Mouse (Mus musculus) spleen, postnatal 10 days (tissue): ENCODE measurements around the gene Olfr1101.

Source experiments
- DNase-seq, 2 experiments: peaks; one replicate each; pipeline ENCODE4 v3.0.0; 2021 to 2022; ENCODE audit warnings: low spot score in 2 of 2

Olfr1101 gene

GRCm38 (mm10) chr2:86991121-86991520, at the start of gene Olfr1101:
TSS of gene Olfr1101 (minus strand) at chr2:86991221.
- DNase-seq: no peak

- DNase-seq: no peak
These were observed 45.4 kb upstream of the Olfr1101 start, which contains the start of gene Olfr1105 for GRCm38 (mm10) chr2:87036431-87036830. TSS of gene Olfr1105 (minus strand) at chr2:87036531.

GRCm38 (mm10) chr2:87026980-87027379, 36.0 kb upstream of the Olfr1101 start, which contains the start of gene Olfr1104:
TSS of gene Olfr1104 (minus strand) at chr2:87027080.
- DNase-seq: no peak

GRCm38 (mm10) chr2:86998098-86998497, 7.1 kb upstream of the Olfr1101 start, which contains the start of gene Olfr1102:
TSS of gene Olfr1102 (plus strand) at chr2:86998398.
- DNase-seq: no peak

- DNase-seq: no peak
These were observed 11.2 kb downstream of the Olfr1101 start, which contains the start of gene Olfr1100 for GRCm38 (mm10) chr2:86979854-86980253. TSS of gene Olfr1100 (minus strand) at chr2:86979954.

GRCm38 (mm10) chr2:86960593-86960992, 30.4 kb downstream of the Olfr1101 start, which contains the start of gene Olfr1099:
TSS of gene Olfr1099 (minus strand) at chr2:86960693.
- no peak for DNase-seq
